Mouse (Mus musculus) cortical plate, adult 2 months (tissue): ENCODE results near the gene Abcg1.

ENCODE experiments used
- CTCF ChIP-seq: fragments of 200-500 bp; IDR thresholded peaks from 2 replicates; pipeline ENCODE4 v1.5.1; 2011; ENCODE audit warnings: mild to moderate bottlenecking, control low read depth, low read length; ENCODE audit not compliant: insufficient read depth; ENCODE audit errors: extremely low read depth
- POLR2A ChIP-seq: fragments of 200-500 bp; IDR thresholded peaks from 2 replicates; pipeline ENCODE4 v1.6.1; 2011; ENCODE audit warnings: mild to moderate bottlenecking, low read length, control low read depth; ENCODE audit not compliant: insufficient read depth; ENCODE audit errors: extremely low read depth

GRCm38 (mm10) chr17:31165127-31165526 lies 107.7 kb downstream of the Abcg1 start, which contains the start of gene Tff1:
- no peak for TF ChIP-seq CTCF
- no peak for TF ChIP-seq POLR2A
